Mouse (Mus musculus) liver, embryonic 14.5 days (tissue): Measurements from ENCODE around the gene Adgrl2. TPM values are rescaled to one million over a fixed set of nuclear protein-coding genes. Genes with fewer than 3 reads are reported as not detected.

Experiments used
- ATAC-seq: fragments of 200-750 bp; cut with Nextera tagmentation; 2 replicates; pipeline ENCODE4 v1.8.0; 2017; ENCODE audit warnings: moderate number of reproducible peaks, mild to moderate bottlenecking, moderate library complexity; ENCODE audit not compliant: insufficient read depth
- DNase-seq, 3 experiments: peaks; one replicate each; pipeline ENCODE4 v3.0.0-alpha.2; 2012 to 2013; ENCODE audit warnings: low read depth in 3 of 3, low spot score in 3 of 3
- H3K27ac ChIP-seq: fragments of 300-500 bp; sonication (generic); 2 replicates; pipeline ENCODE4 v1.5.1; 2014; ENCODE audit warnings: moderate library complexity, mild to moderate bottlenecking, control low read depth, inconsistent platforms
- H3K27me3 ChIP-seq: fragments of 300-500 bp; sonication (generic); 2 replicates; pipeline ENCODE4 v1.6.1; 2014; ENCODE audit warnings: mild to moderate bottlenecking, low read length, moderate library complexity; ENCODE audit not compliant: control insufficient read depth, insufficient read depth
- H3K36me3 ChIP-seq: fragments of 300-500 bp; sonication (generic); replicated peaks from 2 replicates; pipeline ENCODE4 v1.6.1; 2014; ENCODE audit warnings: low read depth; ENCODE audit not compliant: control insufficient read depth, insufficient read depth
- H3K4me1 ChIP-seq, 2 experiments: fragments of 200-500 bp in 1 of 2; fragments of 300-500 bp in 1 of 2; sonication (generic) in 1 of 2; replicated peaks; 2 replicates each; pipeline ENCODE4 v1.6.1; 2012 to 2014; ENCODE audit warnings: antibody characterized with exemption in 1 of 2, inconsistent platforms in 1 of 2, low read length in 1 of 2; ENCODE audit not compliant: control insufficient read depth in 2 of 2, insufficient read depth in 2 of 2
- H3K4me2 ChIP-seq: fragments of 300-500 bp; sonication (generic); 2 replicates; pipeline ENCODE4 v1.6.1; 2014; ENCODE audit warnings: low read depth, mild to moderate bottlenecking, control low read depth, moderate library complexity
- H3K4me3 ChIP-seq, 2 experiments: fragments of 200-500 bp in 1 of 2; fragments of 300-500 bp in 1 of 2; sonication (generic) in 1 of 2; 2 replicates each; pipeline ENCODE4 v1.5.1; 2012 to 2014; ENCODE audit warnings: low read depth in 2 of 2, low read length in 2 of 2, mild to moderate bottlenecking in 2 of 2, control low read depth in 1 of 2, inconsistent platforms in 1 of 2, moderate library complexity in 1 of 2; ENCODE audit not compliant: insufficient read depth in 1 of 2
- H3K9ac ChIP-seq: fragments of 300-500 bp; sonication (generic); replicated peaks from 2 replicates; pipeline ENCODE4 v1.6.1; 2014; ENCODE audit warnings: mild to moderate bottlenecking, control low read depth, moderate library complexity
- H3K9me3 ChIP-seq: fragments of 300-500 bp; sonication (generic); 2 replicates; pipeline ENCODE4 v1.6.1; 2016; ENCODE audit warnings: low read length, mixed read lengths; ENCODE audit not compliant: control insufficient read depth
- CTCF ChIP-seq: IDR thresholded peaks from 2 replicates; pipeline ENCODE4 v1.5.1; 2016; ENCODE audit warnings: antibody characterized with exemption, low read depth, control low read depth
- EP300 ChIP-seq: IDR thresholded peaks from 2 replicates; pipeline ENCODE4 v1.6.1; 2016; ENCODE audit warnings: antibody characterized with exemption, low read depth
- WGBS: fragments of 180-500 bp; shearing (Covaris S2); extraction: QIAGEN DNeasy Blood & Tissue Kit; methylation state at CpG from one replicate; pipeline ENCODE4 v1.1.7; 2014; ENCODE audit not compliant: insufficient replicate concordance; 5-methylcytosine and 5-hydroxymethylcytosine counted together
- polyA plus RNA-seq, 2 experiments: library from polyadenylated mRNA; depleted of rRNA in 1 of 2; stranded (reverse) in 1 of 2; unstranded in 1 of 2; fragments of >200 nt; fragmentation: Nextera tagmentation in 1 of 2; extraction: Ambion mirVana in 1 of 2; gene quantifications; 2 replicates each; pipeline versions ENCODE4 v1.2.1 to v1.2.3; 2012 to 2014

Adgrl2 gene
- polyA plus RNA-seq, 2 experiments: 3.2 to 3.8 TPM

- no peaks in the 10 kb centered on the region for H3K9me3 ChIP-seq
- TF ChIP-seq CTCF (no peak), EP300 (no peak)
- H3K36me3 ChIP-seq: no peaks in the 10 kb centered on the region
- H3K4me3 ChIP-seq: no peak overlapping the region
- no peak overlapping the region for H3K27ac ChIP-seq
- peaks cover 0 to 16% of the 10 kb centered on the region in 2 experiments; a peak in 2 of 4 replicates for H3K4me1 ChIP-seq
- no peaks in the 10 kb centered on the region for H3K27me3 ChIP-seq
- H3K4me2 ChIP-seq: no peak overlapping the region
- no peak for ATAC-seq
- DNase-seq: no peak
- 51% methylated on average over 9 of the region's 9 CpGs for WGBS
- H3K9ac ChIP-seq: no peak overlapping the region
These were observed 32.2 kb downstream of the Adgrl2 start for GRCm38 (mm10) chr3:148958185-148958584.

GRCm38 (mm10) chr3:148956887-148957286, 33.5 kb downstream of the Adgrl2 start:
- WGBS: 25% methylated on average over 7 of the region's 7 CpGs
- Histone ChIP-seq H3K9me3 (no peaks in the 10 kb centered on the region), H3K27me3 (no peaks in the 10 kb centered on the region), H3K4me2 (no peak overlapping the region), H3K27ac (no peak overlapping the region), H3K36me3 (no peaks in the 10 kb centered on the region), H3K9ac (no peak overlapping the region), H3K4me3 (no peak overlapping the region), H3K4me1 (peaks cover 0 to 16% of the 10 kb centered on the region in 2 experiments; a peak in 2 of 4 replicates)
- TF ChIP-seq CTCF: no peak
- no peak for TF ChIP-seq EP300
- ATAC-seq (no peak), DNase-seq (no peak)

- no peaks in the 10 kb centered on the region for H3K27me3 ChIP-seq
- H3K4me3 ChIP-seq: no peak overlapping the region
- ATAC-seq (no peak), DNase-seq (no peak)
- H3K9ac ChIP-seq: no peak overlapping the region
- no peaks in the 10 kb centered on the region for H3K36me3 ChIP-seq
- no peak overlapping the region for H3K27ac ChIP-seq
- 67% methylated on average over 8 of the region's 8 CpGs for WGBS
- no peaks in the 10 kb centered on the region for H3K9me3 ChIP-seq
- H3K4me1 ChIP-seq: no peaks in the 10 kb centered on the region
- H3K4me2 ChIP-seq: no peak overlapping the region
- TF ChIP-seq EP300 (no peak), CTCF (no peak)
These were observed 40.6 kb downstream of the Adgrl2 start for GRCm38 (mm10) chr3:148949796-148950195.

GRCm38 (mm10) chr3:148947805-148948405, 42.5 kb downstream of the Adgrl2 start:
- WGBS: 65% methylated on average over 9 of the region's 9 CpGs
- Histone ChIP-seq H3K27ac (no peak overlapping the region), H3K27me3 (no peaks in the 10 kb centered on the region), H3K9ac (no peak overlapping the region), H3K4me2 (no peak overlapping the region), H3K4me3 (no peak overlapping the region), H3K9me3 (no peaks in the 10 kb centered on the region), H3K36me3 (no peaks in the 10 kb centered on the region), H3K4me1 (no peaks in the 10 kb centered on the region)
- ATAC-seq (no peak), DNase-seq (no peak)
- TF ChIP-seq CTCF: no peak
- no peak for TF ChIP-seq EP300

GRCm38 (mm10) chr3:148947266-148947665, 43.1 kb downstream of the Adgrl2 start:
- no peaks in the 10 kb centered on the region for H3K4me1 ChIP-seq
- no peak overlapping the region for H3K27ac ChIP-seq
- no peaks in the 10 kb centered on the region for H3K36me3 ChIP-seq
- DNase-seq (no peak), ATAC-seq (no peak)
- H3K27me3 ChIP-seq: no peaks in the 10 kb centered on the region
- no peak overlapping the region for H3K4me3 ChIP-seq
- H3K9ac ChIP-seq: no peak overlapping the region
- H3K4me2 ChIP-seq: no peak overlapping the region
- no peaks in the 10 kb centered on the region for H3K9me3 ChIP-seq
- TF ChIP-seq CTCF: no peak
- 33% methylated on average over 6 of the region's 6 CpGs for WGBS
